Mouse (Mus musculus) lung, postnatal 25 days (tissue): ENCODE data around the gene Flywch1.
"Not testable (repeated sequence)": the region's sequence is repeated elsewhere in the genome, so short reads cannot be mapped to it uniquely, and the experiment has no call there.

ENCODE experiments used
- DNase-seq: peaks from one replicate; pipeline ENCODE4 v3.0.0; 2022; ENCODE audit warnings: low spot score

The Flywch1 gene

GRCm38 (mm10) chr17:23778447-23778846, 7.0 kb upstream of the Flywch1 start:
- DNase-seq: peak; percentile 38

GRCm38 (mm10) chr17:23777141-23777540, 5.7 kb upstream of the Flywch1 start:
- DNase-seq: no peak

GRCm38 (mm10) chr17:23776216-23776615, 4.8 kb upstream of the Flywch1 start:
- DNase-seq: no peak

- peak; percentile 88 for DNase-seq
Observed at GRCm38 (mm10) chr17:23774090-23774489, 2.7 kb upstream of the Flywch1 start.

- DNase-seq: no peak
Observed at GRCm38 (mm10) chr17:23773676-23774075, 2.3 kb upstream of the Flywch1 start.

- DNase-seq: not testable (repeated sequence)
Observed at GRCm38 (mm10) chr17:23772219-23772556, 786 bp upstream of the Flywch1 start.

- DNase-seq: peak; percentile 12
Observed at GRCm38 (mm10) chr17:23770896-23771283, 512 bp downstream of the Flywch1 start.

GRCm38 (mm10) chr17:23770493-23770892, 909 bp downstream of the Flywch1 start:
- DNase-seq: no peak

GRCm38 (mm10) chr17:23762976-23763375, 8.4 kb downstream of the Flywch1 start:
- DNase-seq: no peak

- no peak for DNase-seq
Observed at GRCm38 (mm10) chr17:23761155-23761554, 10.2 kb downstream of the Flywch1 start.

- DNase-seq: no peak
Observed at GRCm38 (mm10) chr17:23760231-23760630, 11.2 kb downstream of the Flywch1 start.

GRCm38 (mm10) chr17:23758801-23759200, 12.6 kb downstream of the Flywch1 start:
- no peak for DNase-seq

- DNase-seq: no peak
Observed at GRCm38 (mm10) chr17:23757581-23757980, 13.8 kb downstream of the Flywch1 start.

GRCm38 (mm10) chr17:23755689-23756088, 15.7 kb downstream of the Flywch1 start:
- DNase-seq: no peak

GRCm38 (mm10) chr17:23749400-23750191, 21.8 kb downstream of the Flywch1 start:
- no peak for DNase-seq

- DNase-seq: peak; percentile 91
Observed at GRCm38 (mm10) chr17:23748631-23749391, 22.6 kb downstream of the Flywch1 start.

- no peak for DNase-seq
Observed at GRCm38 (mm10) chr17:23748026-23748425, 23.4 kb downstream of the Flywch1 start.

GRCm38 (mm10) chr17:23747471-23747870, 23.9 kb downstream of the Flywch1 start:
- no peak for DNase-seq

- DNase-seq: no peak
Observed at GRCm38 (mm10) chr17:23746767-23747166, 24.6 kb downstream of the Flywch1 start.

GRCm38 (mm10) chr17:23746311-23746710, 25.1 kb downstream of the Flywch1 start:
- no peak for DNase-seq

- no peak for DNase-seq
Observed at GRCm38 (mm10) chr17:23745301-23746251, 25.8 kb downstream of the Flywch1 start, which contains the start of gene Kremen2. Gene Kremen2, minus strand, starts transcription at chr17:23745833.

- no peak for DNase-seq
Observed at GRCm38 (mm10) chr17:23744651-23745050, 26.8 kb downstream of the Flywch1 start.
